ENCODE assay signal across 11 mouse cellular contexts in genomic region chr7:73036801-73037555, GRCm38 (mm10).
DNase-seq lines count a peak whose midpoint lies in the region; ATAC-seq and TF ChIP-seq lines count a peak whose summit lies in the region.
"Had no signal": no experiment of that assay in that cellular context is flagged by ENCODE, and none has a peak within 500 bp of the region (broad histone marks: within the 10 kb centered on the region; RNA-seq: fewer than 3 reads in every experiment).

No protein-coding gene starts in this region.

- intact Hi-C loops in heart, postnatal 14 days (cut with DNase I) = loop anchor here (5.0 to 10.0 kb wide), 3 partner anchors 240 to 632 kb away; no protein-coding TSS in a partner anchor

- H3K36me3 ChIP-seq in liver, postnatal 0 days (replicated peaks; ENCODE audit: insufficient read depth, low read length) = no peaks in the 10 kb centered on the region
- no peaks in the 10 kb centered on the region for H3K36me3 ChIP-seq in liver, embryonic 11.5 days (ENCODE audit: control insufficient read depth, insufficient read depth, low read length)
- H3K36me3 ChIP-seq: G1E had no signal

- H3K9me3 ChIP-seq in liver, postnatal 0 days (ENCODE audit: low read length) = no peaks in the 10 kb centered on the region
- no peaks in the 10 kb centered on the region for H3K9me3 ChIP-seq in liver, embryonic 11.5 days (ENCODE audit: control insufficient read depth, low read length)

- H3K4me3 ChIP-seq in liver, postnatal 0 days (ENCODE audit: low read depth, low read length) = no peak overlapping the region
- H3K4me3 ChIP-seq in liver, embryonic 11.5 days (ENCODE audit: low read depth, low read length) = no peak overlapping the region
- H3K4me3 ChIP-seq: erythroblast, embryonic 14.5 days; myocyte had no signal

- no peaks in the 10 kb centered on the region for H3K27me3 ChIP-seq in liver, postnatal 0 days (ENCODE audit: insufficient read depth, low read length)
- no peaks in the 10 kb centered on the region for H3K27me3 ChIP-seq in liver, embryonic 11.5 days (replicated peaks; ENCODE audit: control insufficient read depth, insufficient read depth, low read length)

- peak; percentile 6 for DNase-seq in liver
- DNase-seq in liver, postnatal 0 days = no peak
- peak; percentile 17 to 35 for DNase-seq in frontal cortex, postnatal 10 days (ENCODE audit: low spot score in 2 of 2)
- peak; percentile 80 for DNase-seq in heart, postnatal 14 days
- DNase-seq in layer of hippocampus, postnatal 10 days (ENCODE audit: low spot score in 2 of 2) = peak; percentile 37 to 45
- DNase-seq in ovary, postnatal 10 days (ENCODE audit: low spot score) = peak; percentile 36
- DNase-seq in liver, embryonic 11.5 days (ENCODE audit: low spot score) = no peak
- DNase-seq in cerebellum, adult 18-20 months = no peak

- no peak overlapping the region for H3K9ac ChIP-seq in liver, postnatal 0 days (replicated peaks)
- no peak overlapping the region for H3K9ac ChIP-seq in liver, embryonic 11.5 days (ENCODE audit: low read depth, low read length)

- no peak for TF ChIP-seq CTCF in liver, postnatal 0 days (IDR thresholded peaks at IDR 0.05; ENCODE audit: low read depth)

- 59% methylated on average over 20 of the region's 20 CpGs for WGBS in liver, postnatal 0 days (ENCODE audit: insufficient replicate concordance)
- WGBS in liver, embryonic 11.5 days = 66% methylated on average over 20 of the region's 20 CpGs

- H3K27ac ChIP-seq in liver, postnatal 0 days (ENCODE audit: low read depth) = no peak overlapping the region
- H3K27ac ChIP-seq in liver, embryonic 11.5 days (ENCODE audit: low read depth, low read length) = no peak overlapping the region

- no peaks in the 10 kb centered on the region for H3K4me1 ChIP-seq in liver, postnatal 0 days (ENCODE audit: insufficient read depth)
- H3K4me1 ChIP-seq in liver, embryonic 11.5 days (replicated peaks; ENCODE audit: control insufficient read depth, insufficient read depth, low read length) = no peaks in the 10 kb centered on the region

- ATAC-seq in liver, postnatal 0 days = no peak
- ATAC-seq in liver, embryonic 11.5 days (replicated peaks; ENCODE audit: low FRiP score) = no peak

- TF ChIP-seq EP300 in liver, postnatal 0 days (IDR thresholded peaks at IDR 0.05; ENCODE audit: low read depth) = no peak

- no peak overlapping the region for H3K4me2 ChIP-seq in liver, postnatal 0 days (ENCODE audit: low read depth, low read length)
- no peak overlapping the region for H3K4me2 ChIP-seq in liver, embryonic 11.5 days

Comparison
In these comparisons a context has a peak if more than half of its experiments do, and no peak if none do; other contexts are left out.
1. DNase-seq: peak in liver (single experiment), frontal cortex, postnatal 10 days (2 of 2), heart, postnatal 14 days (2 of 2), layer of hippocampus, postnatal 10 days (2 of 2) and ovary, postnatal 10 days (single experiment); none in liver, postnatal 0 days (single experiment), liver, embryonic 11.5 days (single experiment) and cerebellum, adult 18-20 months (0 of 2).